Mouse (Mus musculus) ovary, adult 18-20 months (tissue): ENCODE data around the gene Sstr2.

Experiments
- DNase-seq: peaks from one replicate; pipeline ENCODE4 v3.0.0; 2022; ENCODE audit warnings: low spot score, mixed read lengths

The Sstr2 gene

GRCm38 (mm10) chr11:113618672-113619419 is at the start of gene Sstr2:
Sstr2 (plus strand) TSS chr11:113619342.
- peak; percentile 40 for DNase-seq

GRCm38 (mm10) chr11:113571616-113572015 is 47.5 kb upstream of the Sstr2 start:
- DNase-seq, result no peak

DNA sequence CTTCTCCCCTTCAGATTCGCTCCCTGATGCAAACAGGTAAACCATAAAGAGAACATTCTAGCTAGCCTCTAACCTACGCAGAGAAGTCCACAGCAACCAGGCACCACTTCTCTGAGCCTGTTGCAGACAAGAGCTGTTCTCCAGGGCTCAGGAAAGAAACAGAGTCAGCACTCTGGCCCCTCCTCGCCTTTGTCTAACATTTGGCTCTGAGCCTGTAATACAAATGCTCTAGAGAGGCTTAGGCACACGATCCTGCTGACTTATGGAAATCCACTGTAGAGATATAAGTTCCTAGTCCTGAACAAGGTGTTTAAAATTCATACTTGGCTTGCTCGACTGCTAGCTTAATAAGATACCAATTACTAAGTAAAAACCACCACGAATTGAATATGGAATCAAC is 46.5 kb upstream of the Sstr2 start:
- DNase-seq, result no peak

- DNase-seq, result no peak
Observed at GRCm38 (mm10) chr11:113577221-113577620, 41.9 kb upstream of the Sstr2 start.

DNA sequence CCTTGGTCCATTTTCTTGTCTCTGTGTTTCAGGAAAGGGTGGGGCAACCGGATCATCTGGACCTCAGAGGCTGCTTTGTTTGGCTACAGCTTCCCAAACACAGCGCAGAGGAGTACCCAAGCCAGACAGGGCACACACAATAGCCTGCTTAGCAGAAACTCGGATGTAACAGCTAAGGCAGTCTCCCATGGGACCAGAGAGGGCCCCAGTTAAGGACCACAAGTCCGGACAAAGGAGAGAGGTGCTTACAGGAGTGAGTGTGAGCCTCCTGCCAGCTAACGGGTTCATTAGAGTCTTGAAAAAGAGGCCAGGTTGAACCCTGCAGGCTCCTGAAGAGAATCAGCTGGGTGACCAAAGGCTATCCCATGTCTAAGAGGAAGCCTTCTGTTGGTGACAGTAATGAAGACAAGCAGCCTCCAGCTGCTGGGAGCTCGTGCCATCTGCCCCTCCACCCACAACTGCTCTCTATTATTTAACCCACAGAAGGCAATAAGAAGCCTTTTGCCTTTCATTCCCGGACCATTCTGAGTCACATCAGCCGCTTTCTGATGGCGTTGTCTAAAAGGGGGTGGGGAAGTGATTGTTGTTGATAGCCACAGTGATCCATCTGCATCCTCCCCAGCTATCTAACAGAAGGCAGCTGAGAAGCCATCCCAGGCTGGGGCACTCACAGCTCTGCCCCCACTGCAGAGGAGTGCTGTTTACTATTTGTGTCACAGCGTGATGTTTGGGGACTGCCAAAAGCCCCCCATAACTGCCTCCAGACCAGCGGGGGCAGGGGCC is 35.1 kb upstream of the Sstr2 start:
- DNase-seq, result no peak

DNA sequence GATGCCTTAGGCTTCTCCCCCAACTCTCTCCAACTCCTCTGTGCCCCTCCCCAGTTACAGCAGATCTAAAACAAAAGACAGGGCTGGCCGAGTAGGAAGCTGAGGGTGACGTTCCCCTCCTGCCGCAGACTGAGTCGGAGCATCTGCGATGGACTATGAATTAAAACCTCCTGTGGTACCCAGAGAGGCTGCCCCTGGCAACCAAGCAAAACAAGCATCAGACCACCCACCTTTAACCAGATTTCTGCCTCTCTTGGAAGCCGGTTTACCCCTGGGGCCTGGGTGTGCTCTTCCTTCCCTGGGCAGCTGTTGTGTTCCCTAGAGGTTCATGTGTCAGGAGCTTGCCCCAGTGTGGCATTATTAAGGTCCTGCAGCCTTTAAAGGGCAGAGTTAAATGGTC is 32.7 kb upstream of the Sstr2 start:
- DNase-seq, result no peak

DNA sequence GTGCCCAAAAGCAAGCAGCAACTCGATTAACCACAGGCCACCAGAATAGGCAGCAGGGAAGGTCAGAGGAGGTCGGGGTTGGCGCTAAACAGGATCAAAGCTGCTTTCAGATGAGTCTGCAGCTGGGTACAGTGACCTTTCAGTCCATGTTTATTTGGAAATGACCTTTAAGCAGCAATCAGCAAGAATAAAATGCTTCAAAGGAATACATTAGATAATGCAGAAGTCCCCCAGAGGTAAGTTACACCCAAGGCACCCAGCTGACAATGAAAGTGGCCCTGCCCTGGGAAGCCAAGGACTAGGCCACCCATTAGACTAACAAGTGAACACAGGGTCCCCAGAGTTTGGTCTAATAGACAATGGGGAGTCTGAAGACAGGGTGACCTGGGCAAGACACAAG is 30.2 kb upstream of the Sstr2 start:
- no peak for DNase-seq

DNA sequence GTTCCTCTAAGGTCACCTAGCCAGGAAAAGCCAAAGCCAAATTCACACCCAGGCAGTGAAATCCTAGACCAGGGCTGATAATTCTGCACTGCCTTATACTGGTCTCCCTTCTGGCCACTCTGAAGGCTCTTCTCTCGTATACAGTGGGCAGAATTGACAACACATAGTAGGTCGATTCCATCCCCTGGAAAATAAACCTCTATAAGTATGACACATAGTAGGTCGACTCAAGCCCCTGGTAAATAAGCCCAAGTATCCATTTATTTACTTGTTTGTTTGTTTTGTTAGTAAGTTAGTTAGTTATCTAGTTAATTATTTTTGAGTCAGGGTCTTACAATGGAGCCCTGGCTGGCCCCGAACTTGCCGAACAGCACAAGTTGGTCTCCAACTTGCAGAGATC is 24.0 kb upstream of the Sstr2 start:
- DNase-seq, result no peak

- no peak for DNase-seq
Observed at GRCm38 (mm10) chr11:113597632-113598031, 21.5 kb upstream of the Sstr2 start.

GRCm38 (mm10) chr11:113600526-113601245 is 18.5 kb upstream of the Sstr2 start:
- no peak for DNase-seq

DNA sequence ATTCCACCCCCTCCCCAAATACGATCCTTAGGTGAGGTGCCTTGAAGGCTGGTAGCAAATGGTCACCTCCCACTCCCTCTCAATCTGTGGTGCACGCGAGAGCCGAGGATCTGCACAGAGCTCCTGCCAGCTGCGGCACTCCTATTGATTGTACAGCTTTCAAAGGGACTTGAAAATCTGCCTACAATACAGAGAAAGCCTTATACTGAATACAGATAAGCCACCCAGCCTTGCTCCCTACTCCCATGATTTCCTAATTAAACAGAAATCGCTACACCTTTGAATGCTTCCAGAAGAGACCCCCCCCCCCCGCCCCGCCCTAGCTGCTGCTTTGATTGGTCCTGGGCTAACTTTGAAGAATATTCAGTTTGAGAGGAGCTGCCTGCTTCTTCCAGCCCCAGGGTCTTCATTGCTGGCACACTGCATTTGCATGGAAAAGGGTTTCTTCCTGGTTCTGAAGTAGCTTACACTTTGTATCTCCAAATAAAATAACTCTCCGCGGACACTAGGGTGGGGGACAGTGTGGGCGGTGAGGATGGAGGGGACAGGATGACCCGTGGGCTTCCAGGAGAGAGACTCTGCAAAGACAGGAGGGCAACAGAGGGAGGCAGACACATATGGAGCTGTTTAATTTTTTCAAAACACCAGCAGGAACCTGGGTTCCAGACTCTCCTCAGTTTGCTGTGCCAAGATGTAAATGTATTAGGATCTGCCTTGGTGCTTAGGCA is 17.4 kb upstream of the Sstr2 start:
- no peak for DNase-seq

DNA sequence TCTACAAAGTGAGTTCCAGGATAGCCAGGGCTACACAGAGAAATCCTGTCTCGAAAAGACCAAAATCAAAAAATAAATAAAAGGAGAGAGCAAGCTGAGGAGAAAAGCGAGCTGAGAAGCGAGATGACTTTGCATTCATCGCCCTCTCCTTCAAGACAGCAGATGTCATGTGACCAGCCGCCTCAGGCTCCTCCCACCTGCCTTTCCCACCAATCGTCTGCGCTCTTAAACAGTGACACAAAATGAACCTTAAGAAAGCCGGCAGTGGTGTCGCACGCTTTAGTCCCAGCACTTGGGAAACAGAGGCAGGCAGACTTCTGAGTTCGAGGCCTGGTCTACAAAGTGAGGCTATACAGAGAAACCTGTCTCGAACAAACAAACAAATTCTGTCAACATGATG is 11.6 kb upstream of the Sstr2 start:
- no peak for DNase-seq

GRCm38 (mm10) chr11:113609581-113609980 is 9.6 kb upstream of the Sstr2 start:
- no peak for DNase-seq

DNA sequence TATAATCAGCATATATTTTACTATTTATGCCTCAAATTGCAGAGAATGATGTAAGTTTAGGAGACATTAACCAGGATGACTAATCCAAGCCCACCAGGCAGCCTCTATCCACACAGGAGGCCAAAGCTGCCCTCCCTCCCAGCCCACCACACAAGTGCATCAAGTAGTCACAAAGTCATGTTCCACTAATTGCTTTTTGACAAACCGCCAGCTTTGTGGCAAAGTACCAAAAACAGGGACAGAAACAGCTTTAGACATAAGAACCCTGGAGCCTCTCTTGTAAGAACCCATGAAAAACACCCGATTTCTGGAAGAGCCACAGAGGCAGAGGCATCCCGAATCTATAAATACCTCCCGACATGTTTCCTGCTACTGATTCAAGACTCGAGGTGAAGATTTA is 8.9 kb upstream of the Sstr2 start:
- no peak for DNase-seq

DNA sequence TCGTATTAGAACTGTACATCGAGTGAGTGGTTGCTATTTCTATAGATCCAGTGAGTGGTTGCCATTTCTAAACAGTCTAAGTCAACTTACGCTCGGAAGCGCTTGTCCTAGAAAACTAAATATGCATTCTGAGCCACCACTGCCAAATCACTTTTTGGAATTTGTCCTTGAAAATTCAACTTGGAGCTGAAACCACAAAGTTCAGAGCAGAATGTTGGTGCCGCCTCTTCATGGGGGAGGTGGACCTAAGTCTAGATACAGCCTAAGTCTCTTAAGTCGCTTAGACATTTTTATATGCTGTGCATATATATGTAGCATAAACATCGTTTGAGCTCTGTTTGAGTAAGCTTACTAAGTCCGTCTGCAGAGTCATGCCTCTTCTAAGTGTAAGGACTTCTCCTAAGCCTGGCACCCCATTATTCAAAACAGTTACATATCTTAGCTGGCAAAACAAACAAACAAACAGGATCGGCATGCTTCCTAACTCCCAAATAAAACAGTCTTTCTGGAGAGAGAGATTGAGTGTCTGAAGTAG is 8.0 kb upstream of the Sstr2 start:
- peak; percentile 23 for DNase-seq

DNA sequence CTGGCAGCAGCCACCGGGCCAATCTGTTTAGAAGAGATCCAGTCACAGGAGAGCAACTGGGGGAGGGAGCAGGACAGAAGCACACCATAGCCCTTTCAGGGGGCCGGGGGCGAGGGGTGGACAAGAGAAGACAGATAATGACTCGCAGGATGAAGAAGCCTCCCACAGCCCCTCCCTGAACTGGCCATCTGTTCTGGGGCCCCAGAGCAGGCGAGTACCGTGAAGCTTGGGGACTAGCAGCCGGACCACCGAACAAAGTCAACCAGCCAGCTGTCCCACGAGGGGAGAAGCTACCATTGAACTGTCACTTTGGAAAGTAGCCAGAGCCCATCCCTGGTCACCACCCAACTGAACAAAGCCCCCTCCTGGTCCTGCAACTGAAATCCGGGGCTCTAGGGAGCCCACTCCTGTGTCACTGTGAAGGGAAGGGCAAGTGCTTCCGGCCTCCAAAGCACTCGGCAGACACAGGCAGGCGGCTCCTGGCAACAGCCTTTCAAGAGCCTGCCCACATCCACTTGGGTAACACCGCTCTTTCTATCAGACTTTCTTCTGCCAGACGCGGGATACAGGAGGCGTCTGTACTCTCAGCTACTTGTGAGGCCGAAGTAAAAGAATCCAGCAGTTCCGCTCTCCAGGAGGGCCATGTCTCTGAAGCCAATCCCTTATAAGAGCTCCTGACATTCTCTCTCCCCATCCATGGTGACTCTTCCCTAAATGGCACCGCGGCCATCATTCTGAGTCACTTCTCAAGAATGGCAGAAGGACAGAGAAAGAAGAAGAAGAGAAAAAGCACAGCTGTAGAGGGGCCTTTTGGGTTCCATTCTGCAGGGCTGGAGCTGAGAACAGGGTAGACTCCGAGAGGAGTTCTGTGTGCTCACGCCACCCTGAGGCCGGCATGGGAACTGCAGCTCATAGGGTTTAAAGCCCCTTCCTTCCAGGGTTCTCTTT is 7.2 kb upstream of the Sstr2 start:
- no peak for DNase-seq

DNA sequence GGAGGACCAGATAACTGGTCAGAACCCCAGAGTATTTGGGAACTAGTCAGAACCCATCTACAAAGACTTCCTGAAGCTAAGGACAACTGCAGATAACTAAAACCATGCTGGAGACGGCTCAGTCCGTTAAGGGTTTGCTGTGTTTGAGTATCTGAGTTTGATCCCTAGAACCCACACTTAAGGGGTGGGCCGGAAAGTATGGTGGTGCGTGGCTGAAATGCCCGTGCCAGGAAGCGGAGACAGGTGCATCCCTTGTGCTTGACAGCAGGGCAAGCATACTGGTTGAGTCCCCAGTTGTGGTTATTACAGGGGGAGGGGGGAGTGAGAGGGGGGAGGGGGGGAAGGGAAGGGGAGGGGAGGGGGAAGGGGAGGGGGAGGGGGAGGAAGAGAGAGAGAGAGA is 4.7 kb upstream of the Sstr2 start:
- DNase-seq, result no peak

- no peak for DNase-seq
Observed at GRCm38 (mm10) chr11:113617132-113617911, 1.8 kb upstream of the Sstr2 start.

DNA sequence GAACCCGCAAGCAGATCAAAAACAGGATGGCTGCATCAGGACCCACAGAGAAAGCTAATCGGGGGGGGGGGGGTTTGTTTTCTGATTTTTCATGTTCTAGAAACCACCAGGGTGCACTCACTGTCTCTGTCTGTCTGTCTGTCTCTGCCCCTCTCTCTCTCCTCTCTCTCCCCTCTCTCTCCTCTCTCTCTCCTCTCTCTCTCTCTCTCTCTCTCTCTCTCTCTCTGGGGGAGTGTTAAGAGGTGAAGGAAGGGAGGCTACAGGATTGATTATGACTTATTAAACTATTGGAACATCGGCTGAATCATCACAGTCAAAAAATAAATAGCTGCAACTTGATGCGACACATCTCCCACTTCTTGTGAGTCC is 855 bp upstream of the Sstr2 start:
- no peak for DNase-seq
